Mouse (Mus musculus): ENCODE measurements around the gene Tcl1b3.
"Not testable (repeated sequence)": the region's sequence is repeated elsewhere in the genome, so short reads cannot be mapped to it uniquely, and the experiment has no call there.

The Tcl1b3 gene

DNA sequence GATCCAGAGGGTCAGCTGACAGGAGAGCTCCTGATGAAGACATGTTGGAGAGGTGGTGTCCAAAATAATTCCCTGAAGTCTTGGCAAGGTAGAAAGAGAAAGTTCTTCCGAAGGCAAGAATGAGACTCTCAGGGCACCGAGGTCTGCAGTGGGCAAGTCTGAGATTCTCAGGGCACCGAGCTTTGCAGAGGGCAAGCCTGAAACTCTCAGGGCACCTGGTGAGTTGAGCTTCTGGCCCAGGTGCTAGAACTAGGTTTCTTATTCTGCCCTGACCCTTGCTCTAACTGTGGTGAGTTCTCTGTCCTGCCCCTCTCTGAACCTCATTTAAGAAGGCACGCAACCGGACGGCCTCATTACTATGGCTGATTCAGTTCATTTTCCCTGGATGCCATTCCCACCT lies at the start of gene Tcl1b3:
Gene Tcl1b3, plus strand, starts transcription at position 301 of the 400 bp plus-strand sequence.
- not testable (repeated sequence) for DNase-seq

DNA sequence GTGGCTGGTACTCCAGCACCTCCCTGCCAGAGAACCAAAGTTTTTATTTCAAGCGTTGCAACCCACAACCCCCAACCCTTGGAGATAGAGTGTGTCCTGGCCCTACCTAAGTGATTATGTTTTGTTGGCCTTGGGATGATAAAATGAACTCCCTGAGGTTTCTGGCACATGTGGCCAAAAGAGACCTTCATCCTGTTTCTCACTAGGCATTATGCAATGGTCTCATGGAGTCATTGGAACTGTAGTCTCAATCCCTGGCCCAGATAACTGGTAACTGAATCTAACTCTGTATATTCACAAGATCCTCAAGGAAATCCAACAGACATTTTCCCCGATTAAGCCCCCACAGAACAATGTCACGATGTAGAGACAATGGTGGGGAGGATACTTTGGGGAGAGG lies 47.7 kb upstream of the Tcl1b3 start:
- no peak for DNase-seq

DNA sequence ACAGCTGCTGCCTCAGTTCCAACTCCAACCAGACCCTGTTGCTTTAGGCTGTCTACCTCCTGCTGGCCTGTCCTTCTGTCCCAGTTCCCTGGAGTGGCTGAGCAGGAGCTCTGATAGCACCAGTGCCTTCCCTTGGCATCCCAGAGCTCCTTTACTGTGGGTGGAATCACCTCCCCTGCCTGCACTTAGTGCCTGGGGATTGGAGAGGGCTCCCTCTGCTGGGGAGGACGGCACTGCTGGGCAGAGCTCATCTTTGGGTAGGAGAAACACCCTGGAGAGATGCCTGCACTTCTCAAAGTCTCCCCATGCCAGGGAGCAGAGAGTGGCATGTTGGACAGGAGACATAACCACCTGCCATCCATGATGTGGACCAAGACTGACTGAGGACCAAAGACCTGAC lies 45.9 kb upstream of the Tcl1b3 start:
- DNase-seq = not testable (repeated sequence)

DNA sequence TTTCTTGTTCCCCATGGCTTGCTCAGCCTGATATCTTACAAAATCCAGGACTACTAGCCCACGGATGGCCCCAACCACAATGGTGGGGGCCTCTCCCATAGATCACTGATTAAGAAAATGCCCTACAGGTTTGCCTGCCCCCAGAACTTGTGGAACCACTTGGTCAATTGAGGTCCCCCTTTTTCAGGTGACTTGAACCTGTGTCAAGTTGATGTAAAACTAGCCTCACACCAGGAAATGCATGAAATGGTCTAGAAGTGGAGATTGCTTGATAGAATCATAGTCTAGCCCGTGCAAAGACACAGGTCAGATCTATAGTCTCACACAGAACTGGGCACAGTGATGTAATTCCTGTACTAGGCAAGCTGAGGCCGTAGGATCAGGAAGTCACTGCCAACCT lies 45.1 kb upstream of the Tcl1b3 start, which contains the start of gene Tcl1b2:
Gene Tcl1b2, plus strand, starts transcription at position 301 of the 400 bp plus-strand sequence.
- DNase-seq = no peak

DNA sequence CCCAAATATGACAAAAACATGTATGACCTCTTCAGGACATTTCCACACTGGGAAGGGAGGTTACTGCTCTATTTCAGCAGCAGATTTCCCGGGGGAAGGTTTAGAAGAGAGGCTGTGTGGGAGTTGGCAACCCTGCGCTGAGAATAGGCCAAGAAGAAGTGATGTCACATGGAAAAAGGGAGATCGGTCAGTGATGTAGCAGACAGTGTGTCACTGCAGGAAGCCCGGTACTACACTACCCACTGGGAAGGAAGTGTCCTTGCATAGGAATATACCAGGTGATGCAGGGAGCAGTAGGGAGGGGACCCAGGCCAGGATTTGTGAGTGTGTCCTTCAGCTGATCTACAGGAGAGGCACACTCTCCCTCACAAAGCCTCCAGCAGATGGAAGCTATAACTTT lies 35.6 kb upstream of the Tcl1b3 start:
- not testable (repeated sequence) for DNase-seq

DNA sequence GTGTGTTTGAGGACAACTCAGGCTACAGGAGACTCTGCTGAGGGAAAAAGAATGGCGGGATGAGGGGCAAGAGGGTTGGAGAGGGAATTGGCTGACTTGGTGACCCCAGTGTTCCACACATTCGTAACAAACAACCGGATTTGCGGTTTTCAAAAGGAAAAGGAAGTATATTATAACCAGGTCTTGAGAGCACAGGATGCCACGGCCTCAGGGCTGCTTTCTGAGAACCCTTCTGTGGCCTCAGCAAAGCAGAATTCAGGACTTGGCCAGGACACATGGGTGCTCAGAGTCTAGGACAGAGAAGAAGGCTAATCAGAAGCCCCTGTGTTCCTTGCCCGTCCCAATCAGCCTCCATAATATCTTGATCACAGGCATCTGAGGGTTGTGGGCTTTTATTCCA lies 32.0 kb upstream of the Tcl1b3 start:
- no peak for DNase-seq

DNA sequence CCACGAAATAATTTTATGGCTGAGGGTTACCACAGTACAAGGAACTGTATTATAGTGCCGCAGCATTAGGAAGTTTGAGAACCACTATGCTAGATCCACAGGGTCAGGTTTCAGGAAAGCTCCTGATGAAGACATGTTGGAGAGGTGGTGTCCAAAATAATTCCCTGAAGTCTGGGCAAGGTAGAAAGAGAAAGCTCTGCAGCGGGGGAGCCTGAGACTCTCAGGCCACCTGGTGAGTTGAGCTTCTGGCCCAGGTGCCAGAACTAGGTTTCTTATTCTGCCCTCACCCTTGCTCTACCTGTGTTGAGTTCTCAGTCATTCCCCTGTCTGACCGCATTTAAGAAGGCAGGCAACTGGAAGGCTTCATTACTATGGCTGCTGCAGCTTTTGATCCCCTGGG lies 31.5 kb upstream of the Tcl1b3 start, which contains the start of gene Tcl1b1:
Gene Tcl1b1, plus strand, starts transcription at position 301 of the 400 bp plus-strand sequence.
- no peak for DNase-seq

DNA sequence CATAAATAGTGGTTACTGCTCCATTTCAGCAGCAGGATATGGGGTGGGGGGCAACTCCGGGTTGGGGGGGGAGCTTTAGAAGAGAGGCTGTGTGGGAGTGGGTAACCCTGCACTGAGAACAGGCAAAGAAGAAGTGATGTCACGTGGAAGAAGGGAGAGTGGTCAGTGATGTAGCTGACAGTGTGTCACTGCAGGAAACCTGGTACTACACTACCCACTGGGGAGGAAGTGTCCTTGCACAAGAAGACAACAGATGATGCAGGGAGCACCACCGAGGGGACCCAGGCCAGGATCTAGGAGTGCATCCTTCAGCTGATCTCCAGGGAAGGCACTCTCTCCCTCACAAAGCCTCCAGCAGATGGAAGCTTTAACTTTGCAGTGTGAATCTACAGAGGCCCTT lies 24.1 kb upstream of the Tcl1b3 start:
- DNase-seq = no peak

DNA sequence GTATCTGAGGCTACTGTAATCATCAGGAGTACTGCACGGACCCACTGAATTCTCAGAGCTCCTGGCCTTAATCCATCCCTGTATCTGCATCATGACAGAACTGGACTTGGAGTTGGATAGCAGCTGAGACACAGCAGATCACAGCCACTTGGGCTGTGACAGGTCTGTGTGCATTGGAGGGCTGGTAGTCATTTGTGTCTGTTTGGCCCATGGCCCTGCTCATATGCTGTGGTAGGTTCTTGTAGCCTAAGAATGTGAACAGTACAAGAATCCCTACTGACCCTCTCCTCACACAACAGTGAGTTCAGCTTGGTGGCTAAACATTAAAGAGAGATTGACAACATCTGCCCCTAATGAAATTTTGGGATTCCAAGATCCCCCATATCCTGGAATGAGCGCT lies 17.5 kb upstream of the Tcl1b3 start:
- no peak for DNase-seq

DNA sequence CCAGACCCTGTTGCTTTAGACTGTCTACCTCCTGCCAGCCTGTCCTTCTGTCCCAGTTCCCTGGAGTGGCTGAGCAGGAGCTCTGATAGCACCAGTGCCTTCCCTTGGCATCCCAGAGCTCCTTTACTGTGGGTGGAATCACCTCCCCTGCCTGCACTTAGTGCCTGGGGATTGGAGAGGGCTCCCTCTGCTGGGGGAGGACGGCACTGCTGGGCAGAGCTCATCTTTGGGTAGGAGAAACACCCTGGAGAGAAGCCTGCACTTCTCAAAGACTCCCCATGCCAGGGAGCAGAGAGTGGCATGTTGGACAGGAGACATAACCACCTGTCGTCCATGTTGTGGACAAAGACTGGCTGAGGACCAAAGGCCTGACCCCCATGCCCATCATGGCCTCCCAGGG lies 16.5 kb upstream of the Tcl1b3 start:
- not testable (repeated sequence) for DNase-seq

DNA sequence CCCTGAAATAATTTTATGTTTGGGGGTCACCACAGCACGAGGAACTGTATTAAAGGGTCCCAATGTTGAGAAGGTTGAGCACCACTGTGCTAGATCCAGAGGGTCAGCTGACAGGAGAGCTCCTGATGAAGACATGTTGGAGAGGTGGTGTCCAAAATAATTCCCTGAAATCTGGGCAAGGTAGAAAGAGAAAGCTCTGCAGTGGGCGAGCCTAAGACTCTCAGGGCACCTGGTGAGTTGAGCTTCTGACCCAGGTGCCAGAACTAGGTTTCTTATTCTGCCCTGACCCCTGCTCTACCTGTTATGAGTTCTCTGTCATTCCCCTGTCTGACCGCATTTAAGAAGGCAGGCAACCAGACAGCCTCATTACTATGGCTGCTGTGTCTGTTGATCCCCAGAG lies 14.8 kb upstream of the Tcl1b3 start, which contains the start of gene Tcl1b5:
Gene Tcl1b5, plus strand, starts transcription at position 301 of the 400 bp plus-strand sequence.
- not testable (repeated sequence) for DNase-seq

DNA sequence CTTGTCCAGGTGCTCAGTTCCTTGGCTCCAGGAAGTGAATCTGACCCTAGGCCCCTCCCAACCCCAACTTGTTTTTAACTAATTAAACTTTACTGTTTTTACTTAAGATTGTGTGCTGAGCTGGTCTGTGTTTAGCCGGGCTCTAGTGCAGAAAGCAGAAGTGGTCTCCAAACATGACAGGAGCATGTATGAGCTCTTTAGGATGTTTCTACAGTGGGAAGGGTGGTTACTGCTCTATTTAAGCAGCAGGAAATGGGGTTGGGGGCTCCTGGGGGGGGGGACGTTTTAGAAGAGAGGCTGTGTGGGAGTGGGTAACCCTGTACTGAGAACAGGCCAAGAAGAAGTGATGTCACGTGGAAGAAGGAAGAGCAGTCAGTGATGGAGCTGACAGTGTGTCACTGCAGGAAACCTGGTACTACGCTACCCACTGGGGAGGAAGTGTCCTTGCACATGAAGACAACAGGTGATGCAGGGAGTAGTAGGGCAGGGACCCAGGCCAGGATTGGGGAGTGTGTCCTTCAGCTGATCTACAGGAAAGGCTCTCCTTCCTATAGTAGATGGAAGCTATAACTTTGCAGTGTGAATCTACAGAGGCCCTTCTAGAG lies 9.7 kb upstream of the Tcl1b3 start:
- not testable (repeated sequence) for DNase-seq

DNA sequence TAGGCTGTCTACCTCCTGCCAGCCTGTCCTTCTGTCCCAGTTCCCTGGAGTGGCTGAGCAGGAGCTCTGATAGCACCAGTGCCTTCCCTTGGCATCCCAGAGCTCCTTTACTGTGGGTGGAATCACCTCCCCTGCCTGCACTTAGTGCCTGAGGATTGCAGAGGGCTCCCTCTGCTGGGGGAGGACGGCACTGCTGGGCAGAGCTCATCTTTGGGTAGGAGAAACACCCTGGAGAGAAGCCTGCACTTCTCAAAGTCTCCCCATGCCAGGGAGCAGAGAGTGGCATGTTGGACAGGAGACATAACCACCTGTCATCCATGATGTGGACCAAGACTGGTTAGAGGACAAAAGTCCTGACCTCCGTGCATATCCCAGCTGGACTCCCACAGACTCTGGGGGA lies 1.9 kb upstream of the Tcl1b3 start:
- DNase-seq = not testable (repeated sequence)

DNA sequence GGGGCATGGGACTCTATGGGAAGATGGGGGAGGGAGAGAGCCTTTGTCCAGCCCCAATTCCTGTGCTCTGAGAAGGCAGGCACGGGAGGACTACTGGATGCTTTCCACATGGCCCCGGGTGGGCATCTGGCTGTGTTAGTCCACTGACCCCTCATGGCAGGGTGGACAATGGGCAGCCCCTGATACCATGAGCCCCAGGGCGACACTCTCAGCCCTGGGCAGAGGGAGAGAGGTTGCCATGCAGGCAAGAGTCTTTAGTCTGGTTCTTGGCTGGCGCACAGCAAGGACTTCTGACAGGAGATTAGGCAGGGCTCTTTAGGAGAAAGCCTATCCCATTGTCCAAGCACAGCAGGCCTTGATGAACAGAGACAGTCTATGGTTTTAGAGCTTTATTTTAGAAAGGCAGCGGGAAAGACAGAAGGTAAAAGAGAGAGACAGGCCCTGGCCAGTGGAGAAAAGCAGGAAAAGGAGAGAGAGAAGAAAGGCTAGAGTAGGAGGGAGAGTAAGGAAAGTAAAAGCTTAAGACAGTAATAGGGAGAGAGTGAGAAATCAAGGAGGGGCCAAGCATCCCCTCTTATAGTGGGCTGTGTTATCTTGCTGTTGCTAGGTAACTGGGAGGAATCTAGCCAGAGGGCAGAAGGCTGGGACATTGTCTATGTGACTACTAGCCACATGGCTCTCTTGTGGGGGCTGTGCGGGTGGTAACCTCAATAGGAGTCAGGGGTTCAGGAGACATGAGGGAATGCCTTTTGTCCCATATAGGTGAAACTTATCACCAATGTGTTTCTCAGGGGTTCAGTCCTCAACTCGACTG lies 9.0 kb downstream of the Tcl1b3 start:
- DNase-seq = not testable (repeated sequence)

DNA sequence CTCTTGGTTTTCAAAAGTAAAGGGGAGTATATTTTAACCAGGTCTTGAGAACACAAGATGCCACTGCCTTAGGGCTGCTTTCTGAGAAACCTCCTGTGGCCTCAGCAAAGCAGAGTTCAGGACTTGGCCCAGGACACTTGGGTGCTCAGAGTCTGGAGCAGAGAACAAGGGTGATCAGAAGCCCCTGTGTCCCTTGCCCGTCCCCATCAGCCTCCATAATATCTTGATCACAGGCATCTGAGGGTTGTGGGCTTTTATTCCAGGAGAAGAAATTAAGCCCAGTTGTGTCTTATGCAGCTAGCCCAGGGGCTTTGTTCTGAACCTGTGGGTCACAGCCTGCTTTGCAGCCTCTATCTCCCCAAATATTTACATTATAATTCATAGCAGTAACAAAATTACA lies 10.8 kb downstream of the Tcl1b3 start, which contains the start of gene Tcl1b4:
Gene Tcl1b4, plus strand, starts transcription at position 301 of the 400 bp plus-strand sequence.
- DNase-seq = not testable (repeated sequence)

DNA sequence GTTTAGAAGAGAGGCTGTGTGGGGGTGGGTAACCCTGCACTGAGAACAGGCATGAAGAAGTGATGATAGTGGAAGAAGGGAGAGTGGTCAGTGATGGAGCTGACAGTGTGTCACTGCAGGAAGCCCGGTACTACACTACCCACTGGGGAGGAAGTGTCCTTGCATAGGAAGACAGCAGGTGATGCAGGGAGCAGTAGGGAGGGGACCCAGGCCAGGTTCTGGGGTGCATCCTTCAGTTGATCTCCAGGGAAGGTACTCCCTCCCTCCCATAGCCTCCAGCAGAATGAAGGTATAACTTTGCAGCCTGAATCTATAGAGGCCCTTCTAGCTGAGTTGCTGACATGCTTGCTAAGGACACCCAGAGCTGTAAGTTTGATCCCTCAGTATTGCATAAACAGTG lies 16.2 kb downstream of the Tcl1b3 start:
- DNase-seq = no peak

DNA sequence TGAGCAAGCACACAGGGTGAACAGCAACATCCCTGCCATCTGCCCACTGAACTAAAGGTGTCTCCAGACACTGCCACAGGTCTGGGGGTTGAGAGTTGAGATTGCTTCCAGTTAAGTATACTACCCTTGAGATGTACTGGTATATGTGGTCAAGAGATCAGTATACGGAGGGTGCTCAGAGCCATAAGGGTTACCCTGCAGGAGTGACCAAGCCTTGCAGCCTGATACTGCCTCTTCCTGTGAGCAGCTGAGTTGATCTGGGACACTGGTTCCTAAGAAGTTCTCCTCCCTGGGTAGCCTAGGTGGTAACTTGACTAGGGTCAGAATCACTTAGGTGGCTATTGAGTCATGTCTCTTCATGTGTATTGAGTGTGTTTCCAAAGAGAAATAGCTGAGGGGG lies 17.6 kb downstream of the Tcl1b3 start:
- DNase-seq = no peak

DNA sequence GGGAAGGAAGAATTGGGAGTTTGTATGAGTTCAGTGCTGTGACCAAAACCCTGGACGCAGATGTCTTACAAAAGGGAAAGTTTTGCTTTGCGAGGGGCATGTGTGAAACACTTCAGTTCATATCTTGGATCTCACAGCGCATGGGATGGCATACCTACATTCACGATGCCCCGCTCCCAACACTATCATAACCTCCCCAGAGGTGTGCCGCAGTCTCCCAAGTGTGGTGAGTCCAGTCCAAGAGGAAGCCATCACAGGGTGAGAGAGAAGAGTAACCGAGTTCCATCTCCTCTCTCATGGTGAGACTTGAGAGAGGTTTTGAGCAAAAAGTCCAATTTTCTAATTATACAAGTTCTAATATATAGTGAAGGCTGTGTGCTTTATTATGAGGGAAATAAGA lies 18.4 kb downstream of the Tcl1b3 start:
- DNase-seq = no peak

DNA sequence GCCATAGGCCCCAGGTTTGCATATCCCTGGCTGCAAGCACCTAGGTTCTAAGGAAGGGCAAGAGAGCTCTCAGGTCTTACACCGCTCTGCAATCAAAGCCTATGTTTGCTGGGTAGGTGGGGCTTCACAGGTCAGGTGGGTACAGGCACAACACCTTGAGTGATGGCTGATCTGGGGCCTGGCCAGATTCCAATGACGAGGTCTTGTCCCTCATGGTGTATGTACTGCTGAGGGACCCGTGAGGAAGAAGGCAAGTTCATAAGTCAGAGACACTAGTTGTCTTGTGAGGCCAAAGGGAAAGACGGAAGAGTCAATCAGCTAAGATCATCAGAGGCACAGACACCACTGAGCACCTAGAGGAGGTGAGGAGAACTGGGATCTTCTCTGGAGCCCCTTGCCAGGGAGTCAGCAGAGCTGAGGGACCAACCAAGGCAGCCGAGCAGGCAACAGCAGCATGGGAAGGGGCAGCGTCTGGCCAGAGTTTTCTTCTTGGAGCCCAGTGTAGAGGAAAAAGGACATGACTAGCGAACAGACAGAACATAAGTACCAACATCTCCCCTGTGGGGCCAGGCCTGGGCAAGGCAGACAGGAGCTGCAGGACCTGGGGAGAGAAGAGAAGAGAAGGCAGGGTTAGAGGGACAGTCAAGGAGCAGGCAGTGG lies 26.4 kb downstream of the Tcl1b3 start:
- no peak for DNase-seq

DNA sequence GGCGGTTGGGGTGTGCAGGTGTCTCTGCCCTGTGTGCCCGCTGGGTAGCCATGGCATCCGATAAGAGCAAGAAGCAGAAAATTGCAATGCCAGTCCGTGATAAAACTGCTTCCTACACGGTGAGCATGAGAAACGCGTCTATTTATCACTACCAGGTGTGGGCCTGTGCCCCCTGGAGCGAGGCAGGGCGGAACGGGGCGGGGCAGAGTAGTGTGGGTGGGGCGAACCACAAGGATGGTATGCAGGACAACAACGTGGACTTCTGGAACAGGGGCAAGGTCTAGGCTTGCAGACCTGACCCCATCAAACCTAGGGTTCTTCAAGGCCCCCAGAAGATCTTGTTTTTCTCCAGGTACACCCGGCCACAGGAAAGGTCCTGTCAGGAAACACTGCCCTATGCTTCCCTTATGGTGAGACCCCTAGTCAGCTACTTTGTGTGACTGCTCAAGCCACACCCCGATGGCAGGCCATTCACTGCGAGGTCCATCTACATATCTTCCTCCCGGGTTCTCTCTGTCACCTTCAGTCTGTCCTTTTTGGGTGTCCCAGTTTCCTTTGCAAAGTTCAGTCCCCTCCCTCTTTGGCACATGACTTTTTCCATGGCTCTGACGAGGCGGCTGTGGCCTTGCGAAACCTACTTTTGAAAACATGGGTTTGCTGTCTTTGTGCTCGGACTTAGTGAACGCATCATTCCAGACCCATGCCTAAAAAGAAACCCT lies 31.9 kb downstream of the Tcl1b3 start, which contains the start of gene Tcl1:
Gene Tcl1, minus strand, starts transcription at position 193 of the 719 bp plus-strand sequence.
- DNase-seq = no peak

DNA sequence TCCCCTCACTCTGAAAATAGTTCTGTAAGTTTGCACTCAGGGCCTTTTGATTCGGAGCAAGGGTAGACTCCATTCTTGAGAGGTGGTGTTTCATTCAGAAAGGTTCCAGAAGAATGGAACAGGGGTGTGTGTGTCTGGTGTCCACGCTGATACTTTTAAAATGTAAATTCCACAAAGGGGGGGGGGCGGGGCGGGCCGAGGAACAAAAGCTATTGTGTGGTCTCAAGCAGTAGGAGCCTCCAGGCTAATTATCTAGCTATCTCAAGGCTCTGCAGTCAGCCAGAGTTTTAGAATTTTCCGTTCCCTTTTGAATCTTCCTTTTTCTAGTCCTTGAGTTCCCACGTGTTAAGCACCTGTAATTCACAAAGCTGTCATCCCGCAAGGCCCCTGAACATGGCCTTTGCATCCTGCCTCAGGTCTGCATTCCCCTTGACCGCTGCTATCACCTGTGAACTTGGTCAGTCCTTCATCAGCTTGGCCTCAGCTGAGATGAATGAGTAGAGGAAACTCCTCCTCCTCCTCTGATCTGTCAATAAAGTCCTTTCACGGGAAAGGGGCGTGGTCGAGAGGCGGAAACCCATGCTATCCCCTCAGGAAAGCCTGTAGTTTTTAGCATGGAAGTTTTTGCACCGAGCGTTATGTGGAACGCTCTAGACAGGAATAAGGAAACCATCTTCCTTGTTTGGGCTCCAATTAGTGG lies 33.9 kb downstream of the Tcl1b3 start:
- DNase-seq = no peak

DNA sequence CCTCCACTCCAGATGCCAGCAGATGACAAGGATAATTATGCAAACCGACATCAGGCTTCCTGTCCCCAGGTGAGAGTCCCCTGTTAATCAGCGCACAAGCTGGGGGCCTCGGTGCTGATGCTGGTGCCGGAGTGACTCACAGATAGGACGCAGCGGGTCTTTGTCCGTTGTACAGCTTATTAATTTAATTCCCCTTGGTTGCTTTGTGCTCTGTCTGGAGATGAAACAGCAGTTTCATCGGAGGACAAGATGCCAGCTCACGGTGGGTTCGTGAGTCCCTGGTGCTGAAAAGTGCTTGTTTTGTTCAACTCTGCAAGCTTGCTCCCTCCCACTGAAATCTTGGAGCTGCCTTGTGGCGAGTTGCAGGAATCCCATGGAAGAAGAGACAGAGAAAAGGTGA lies 43.5 kb downstream of the Tcl1b3 start:
- DNase-seq = no peak
